Mouse (Mus musculus): ENCODE results near the gene Dvl2. TPM values are rescaled to one million over a fixed set of nuclear protein-coding genes. Genes with fewer than 3 reads are reported as not detected.

Gene Dvl2
- total RNA-seq, 2 experiments from 2014 or later: 7.9 to 12.7 TPM

DNA sequence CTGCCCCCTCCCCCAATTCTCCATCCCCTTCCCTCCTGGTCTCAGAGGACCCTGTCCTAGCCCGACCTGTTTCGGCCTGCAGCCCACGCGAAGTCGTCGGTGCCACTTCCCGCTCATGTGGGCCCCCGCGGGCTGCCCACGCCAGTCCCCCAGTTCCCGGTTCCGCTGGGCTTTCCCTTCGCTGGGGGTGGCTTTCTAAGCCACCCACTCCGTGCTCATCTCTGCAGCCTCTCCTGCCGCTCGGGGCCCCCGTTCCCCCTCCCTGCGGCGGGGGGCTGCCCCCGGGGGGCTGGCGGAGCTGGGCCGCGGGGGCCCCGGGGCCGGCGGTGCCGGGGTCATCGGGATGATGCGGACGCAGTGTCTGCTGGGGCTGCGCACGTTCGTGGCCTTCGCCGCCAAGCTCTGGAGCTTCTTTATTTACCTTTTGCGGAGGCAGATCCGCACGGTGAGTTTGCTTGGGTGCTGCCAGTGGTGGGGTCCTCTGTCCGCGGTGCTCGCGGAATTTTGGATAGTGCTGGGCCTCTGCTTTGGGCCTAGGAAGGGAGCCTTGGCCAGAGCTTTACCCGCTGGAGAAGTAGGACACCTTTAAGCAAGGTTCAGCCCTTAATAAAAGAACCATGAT, 19.1 kb upstream of the Dvl2 start, which contains the start of gene Ctdnep1:
TSS of gene Ctdnep1 (plus strand) at position 16 of the 622 bp plus-strand sequence.
- no peak; the same call in 1 of the 2 replicates for ATAC-seq (ENCODE audit: poor library complexity, severe bottlenecking)

DNA sequence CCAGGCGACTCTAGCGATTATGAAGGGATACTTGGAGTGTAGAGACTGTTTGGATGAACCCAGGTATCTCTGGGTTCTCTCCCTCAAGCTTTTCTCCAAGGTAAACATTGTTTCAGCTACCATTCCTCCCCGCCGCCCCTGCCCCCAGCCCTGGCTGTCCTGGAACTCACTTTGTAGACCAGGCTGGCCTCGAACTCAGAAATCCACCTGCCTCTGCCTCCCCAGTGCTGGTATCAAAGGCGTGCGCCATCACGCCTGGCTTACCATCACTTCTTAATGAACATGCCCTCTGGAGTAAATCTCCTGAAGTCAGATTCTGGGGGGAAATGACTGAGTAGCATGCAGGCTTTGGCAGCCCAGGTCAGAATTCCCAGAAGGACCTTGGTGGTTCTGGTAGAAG, 18.2 kb upstream of the Dvl2 start, which contains the start of gene Elp5:
TSS of gene Elp5 (minus strand) at position 293 of the 400 bp plus-strand sequence.
- ATAC-seq (ENCODE audit: poor library complexity, severe bottlenecking): no peak

DNA sequence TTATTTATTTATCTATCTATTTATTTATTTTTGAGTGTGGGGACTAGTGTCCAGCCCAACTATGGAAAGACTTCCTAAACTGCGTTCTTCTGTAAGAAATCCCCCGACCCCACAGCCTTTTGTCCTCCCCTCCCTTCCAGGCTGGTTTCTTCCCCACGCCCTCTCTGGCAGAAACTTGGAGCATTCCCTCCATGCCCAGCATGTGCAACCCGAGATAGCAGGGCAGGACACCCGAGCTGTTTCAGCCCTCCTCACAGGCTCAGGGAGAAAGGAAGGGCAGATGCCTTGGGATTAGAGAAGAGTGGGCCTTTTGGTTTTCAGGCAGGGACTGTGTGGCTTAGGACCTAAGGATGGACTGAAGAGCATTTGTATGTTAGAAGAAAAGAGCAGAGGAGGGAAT, 17.5 kb upstream of the Dvl2 start:
- no peak for ATAC-seq (ENCODE audit: poor library complexity, severe bottlenecking)

DNA sequence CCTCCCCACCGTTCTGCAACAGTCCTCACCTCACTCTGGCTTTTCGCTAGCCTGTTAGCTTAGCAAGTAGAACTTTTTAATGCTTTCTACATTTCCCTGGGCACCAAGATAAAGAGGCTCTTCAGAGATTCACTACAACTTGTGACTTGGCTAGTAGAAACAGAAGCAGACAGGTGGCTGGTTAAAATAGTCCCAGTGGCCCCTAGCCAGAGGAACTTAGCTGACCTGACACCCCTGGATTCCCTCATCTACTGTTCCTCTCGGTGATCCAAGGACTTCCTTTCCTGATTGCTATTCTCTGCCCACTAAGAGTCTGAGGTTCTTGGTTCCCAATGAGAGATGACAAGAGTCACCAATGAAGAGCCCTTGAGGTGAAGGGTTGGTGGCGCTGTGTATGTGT, 17.0 kb upstream of the Dvl2 start:
- no peak for ATAC-seq (ENCODE audit: poor library complexity, severe bottlenecking)

DNA sequence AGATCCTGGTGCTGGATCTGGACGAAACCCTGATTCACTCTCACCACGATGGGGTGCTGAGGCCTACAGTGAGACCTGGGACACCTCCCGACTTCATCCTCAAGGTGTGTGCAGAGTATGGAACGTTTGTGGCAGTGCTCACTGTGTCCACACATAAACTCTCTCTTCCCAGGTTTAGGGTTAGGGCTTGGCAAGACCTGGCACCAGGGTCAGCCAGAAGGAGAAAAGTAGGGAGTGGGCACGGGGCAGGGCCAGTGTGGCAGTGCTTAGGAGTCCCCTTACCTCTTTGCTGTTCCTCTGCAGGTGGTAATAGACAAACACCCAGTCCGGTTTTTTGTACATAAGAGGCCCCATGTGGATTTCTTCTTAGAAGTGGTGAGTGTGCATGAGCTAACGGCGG, 16.0 kb upstream of the Dvl2 start:
- ATAC-seq (ENCODE audit: poor library complexity, severe bottlenecking): no peak

DNA sequence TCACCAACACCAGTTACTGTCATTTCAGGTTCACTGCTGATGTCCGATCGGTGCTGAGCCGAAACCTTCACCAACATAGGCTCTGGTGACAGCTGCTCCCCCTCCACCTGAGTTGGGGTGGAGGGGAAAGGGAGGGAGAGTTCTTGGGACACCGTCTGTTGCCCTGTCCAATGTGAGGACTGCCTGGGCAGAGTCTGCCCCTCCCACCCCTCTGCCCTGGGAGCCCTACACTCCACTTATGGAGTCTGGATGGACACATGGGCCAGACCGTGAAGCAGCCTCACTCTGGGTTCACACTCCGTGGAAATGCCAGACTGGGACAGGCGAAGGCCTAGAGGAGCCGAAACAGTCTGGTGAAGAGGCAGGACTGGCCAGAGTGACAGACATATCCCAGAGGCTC, 10.4 kb upstream of the Dvl2 start:
- ATAC-seq (ENCODE audit: poor library complexity, severe bottlenecking): no peak

DNA sequence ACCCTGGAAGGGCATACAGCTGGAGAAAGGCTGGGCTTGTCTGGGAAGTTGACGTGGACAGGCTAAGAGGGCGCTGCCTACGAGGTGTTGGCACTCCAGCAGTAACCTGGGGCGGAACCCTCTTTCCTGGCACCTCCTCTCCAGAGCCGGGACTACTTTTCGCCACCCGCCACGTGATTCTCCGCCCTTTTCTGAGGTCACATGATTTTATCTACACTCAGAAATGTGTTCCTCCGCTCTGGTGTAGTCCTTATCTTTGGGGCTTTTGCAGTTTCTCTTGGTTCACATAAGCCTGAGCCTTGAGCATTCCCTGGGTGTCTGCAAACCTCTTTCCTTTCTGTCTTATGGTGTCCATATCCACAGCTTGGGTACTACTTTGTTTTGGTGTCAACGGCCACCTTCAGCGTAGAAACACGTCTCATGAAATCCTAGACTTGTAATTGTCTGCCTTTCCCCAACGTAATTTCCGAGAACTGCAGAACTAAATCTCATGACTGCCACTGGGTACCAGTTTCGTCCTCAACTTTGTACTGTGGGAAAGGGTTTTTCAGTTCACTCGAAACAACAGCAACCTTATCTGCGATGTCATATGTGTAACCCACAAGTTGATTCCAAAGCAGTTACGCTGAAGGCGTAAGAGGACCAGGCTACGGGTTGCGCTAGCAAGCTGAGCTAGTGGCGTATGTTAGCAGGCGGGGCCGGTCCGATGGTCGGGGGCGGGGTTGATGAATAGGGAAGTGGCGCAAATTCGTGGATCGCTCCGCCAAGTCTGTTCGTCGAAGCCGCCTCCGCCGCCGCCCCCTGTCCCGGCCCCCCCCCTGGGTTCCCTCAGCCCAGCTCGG, 9.3 kb upstream of the Dvl2 start, which contains the start of gene Gabarap:
TSS of gene Gabarap (plus strand) at position 294 of the 842 bp plus-strand sequence.
- ATAC-seq (ENCODE audit: poor library complexity, severe bottlenecking): peak; percentile 69

DNA sequence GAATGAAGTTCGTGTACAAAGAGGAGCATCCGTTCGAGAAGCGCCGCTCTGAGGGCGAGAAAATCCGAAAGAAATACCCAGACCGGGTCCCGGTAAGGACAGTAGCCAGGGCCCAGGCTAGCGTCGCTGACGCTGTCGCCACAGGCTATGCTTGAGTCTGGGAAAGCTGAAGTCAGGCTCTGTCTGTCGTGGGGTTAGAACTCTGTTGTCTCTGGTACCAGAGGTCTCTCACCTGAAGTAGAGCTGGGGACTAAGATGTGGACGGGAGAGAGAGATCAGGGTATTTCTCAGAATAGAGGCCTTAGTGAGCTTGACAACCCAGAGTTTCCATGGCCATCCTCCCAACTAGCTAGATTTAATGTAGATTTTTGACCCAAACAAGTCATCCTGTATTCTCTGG, 8.7 kb upstream of the Dvl2 start:
- ATAC-seq (ENCODE audit: poor library complexity, severe bottlenecking): 0 out of 2 replicates have a peak, but pooled peaks have one; percentile 0

DNA sequence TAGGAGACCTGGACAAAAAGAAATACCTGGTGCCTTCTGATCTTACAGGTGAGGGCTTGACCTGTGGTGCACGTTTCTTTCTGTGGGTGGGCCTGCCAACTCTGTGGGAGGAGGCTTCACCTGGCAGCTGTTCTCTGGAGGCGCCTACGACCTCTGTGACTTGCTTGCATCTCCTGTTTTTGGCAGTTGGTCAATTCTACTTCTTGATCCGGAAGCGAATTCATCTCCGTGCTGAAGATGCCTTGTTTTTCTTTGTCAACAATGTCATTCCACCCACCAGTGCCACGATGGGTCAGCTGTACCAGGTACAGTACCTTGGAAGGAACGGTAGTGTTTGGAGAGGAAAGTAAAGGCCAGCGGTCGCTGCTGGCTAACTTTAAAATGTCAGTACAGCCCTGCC, 8.0 kb upstream of the Dvl2 start:
- ATAC-seq (ENCODE audit: poor library complexity, severe bottlenecking): no peak

DNA sequence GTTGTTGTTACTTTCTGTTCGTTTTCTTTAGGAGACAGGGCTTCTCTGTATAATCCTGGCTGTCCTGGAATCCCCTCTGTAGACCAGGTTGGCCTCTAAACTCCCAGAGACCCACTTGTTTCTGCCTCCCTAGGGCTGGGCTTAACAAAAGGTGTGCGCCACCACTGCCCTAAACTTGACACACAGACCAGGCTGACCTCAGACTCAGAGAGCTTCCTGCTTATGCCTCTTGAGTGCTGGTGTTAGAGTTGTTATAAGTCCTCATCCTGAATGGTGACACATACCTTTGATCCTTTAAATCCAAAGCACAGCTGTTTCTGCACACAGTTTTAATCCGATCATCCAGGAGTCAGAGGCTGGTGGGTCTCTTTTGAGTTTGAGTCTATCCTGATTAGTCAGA, 7.5 kb upstream of the Dvl2 start:
- ATAC-seq (ENCODE audit: poor library complexity, severe bottlenecking): no peak

DNA sequence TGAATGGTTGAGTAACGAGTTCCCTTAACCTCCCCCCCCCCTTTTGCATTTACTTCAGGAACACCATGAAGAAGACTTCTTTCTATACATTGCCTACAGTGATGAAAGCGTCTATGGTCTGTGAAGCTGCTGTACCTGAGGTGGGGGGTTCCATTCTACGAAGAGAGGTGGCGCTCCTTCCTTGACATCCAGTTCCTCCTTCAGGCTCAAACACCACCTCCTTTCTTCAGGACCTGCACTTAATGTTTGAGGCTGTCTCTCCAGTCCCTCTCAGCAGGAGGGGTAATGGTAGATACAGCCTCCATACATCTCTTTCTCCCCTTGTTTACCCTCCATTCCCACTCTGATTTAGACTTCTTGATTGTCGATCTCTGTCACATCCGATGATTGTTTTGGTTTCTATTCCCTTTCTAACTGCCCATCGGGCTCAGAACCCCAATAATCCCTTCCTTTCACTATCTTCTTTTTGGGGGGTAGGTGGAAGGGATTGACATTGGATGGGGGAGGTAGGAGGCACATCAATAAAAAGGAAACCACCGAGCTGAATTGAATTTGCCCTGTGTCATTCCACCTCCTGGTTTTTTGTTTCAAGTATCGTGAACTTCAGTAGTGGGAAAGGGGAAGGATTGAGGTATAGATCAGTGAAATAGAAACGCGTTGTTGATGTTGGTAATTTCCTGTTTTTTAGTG, 5.8 kb upstream of the Dvl2 start:
- ATAC-seq (ENCODE audit: poor library complexity, severe bottlenecking): no peak

DNA sequence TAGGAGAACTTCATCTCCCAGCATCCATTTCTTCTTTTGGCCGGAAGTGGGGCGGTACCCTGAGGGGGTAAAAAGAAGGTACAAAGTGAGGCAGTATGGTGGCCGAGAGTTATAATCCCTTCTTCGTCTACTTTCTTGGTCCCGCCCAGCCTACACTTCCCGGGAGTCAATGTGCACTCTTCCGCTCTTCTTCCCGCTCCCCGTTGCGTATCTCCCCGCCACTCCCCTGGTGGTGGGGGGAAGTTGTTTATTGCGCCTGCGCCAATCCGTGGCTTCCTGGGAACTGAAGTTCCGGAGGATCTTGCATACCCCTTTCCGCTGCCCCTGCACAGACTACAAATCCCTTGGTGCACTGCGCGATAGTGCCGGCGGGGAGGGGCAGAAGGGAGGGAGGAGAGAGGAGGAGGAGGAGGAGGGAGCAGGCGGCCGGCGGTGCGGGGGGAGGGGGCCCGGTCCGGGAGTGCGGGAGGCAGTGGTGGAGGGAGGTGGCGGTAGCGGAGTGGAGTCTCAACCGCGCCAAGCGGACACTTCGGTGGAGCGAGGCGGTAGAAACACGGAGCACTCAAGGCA, 4.9 kb upstream of the Dvl2 start, which contains the start of gene Phf23:
TSS of gene Phf23 (plus strand) at position 387 of the 570 bp plus-strand sequence.
- peak; percentile 58 for ATAC-seq (ENCODE audit: poor library complexity, severe bottlenecking)

DNA sequence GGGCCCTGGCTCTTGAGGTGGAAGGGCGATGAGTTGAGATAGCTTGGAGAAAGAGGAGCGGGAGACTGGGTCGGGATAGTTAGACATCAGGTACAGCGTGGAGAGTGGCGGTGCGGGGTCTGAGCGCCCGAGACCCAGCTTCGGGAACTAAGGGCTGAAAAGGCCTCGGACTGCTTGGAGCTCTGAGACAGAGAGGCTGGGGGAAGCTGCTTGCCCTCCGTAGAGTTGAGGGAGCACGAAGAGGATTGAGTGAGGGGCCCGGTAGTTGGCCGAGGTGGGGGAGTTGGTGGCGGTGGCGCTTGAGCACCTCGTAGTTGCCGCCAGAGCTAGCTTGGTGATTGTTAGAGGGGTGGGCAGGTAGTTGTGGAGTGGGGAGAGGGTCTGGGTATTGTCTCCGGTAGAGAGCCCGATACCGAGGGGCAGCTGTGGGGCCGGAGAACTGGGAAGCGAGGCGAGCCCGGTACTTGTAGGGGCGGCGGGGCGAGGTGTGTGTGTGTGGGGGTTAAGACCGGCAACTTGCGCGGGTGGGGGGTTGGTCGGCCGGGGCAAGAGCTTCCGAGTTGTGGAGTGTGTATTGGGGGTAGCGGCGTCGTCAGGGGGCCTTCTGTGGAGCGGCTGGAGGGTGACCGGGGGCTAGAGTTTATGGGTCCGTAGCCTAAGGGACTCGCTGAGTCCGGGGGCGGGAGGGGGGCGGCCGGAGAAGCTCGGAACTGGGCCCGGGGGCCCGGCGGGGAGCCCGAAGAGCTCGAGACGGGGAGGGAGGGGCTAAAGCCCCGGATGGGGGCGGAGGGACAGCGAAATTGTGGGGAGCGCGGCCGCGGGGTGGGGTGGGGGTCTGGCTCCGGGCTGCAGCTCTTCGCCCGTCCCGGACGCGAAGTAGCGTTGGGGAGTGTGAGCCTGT, 4.0 kb upstream of the Dvl2 start:
- no peak for ATAC-seq (ENCODE audit: poor library complexity, severe bottlenecking)

DNA sequence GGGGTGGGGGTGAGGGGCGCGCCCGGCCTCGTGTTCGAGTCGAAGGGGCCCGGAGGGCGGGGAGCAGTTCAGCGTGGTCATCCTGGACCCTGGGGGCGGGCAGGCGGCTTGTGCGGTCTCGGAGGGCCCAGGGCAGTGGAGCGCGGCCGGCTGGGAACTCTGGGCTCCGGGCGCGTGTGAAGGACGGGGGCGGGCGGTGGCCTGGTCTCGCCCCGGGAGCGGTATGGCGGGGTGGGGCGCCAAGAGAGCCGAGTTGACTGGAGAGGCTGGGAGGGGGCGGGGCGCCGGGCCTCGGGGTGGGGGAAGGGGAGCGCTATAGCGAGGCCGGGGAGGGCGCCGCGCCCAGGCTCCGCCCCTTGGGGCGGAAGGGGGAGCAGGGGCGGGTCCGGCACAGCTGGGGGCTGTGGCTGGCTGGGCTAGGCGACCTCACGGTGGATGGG, 3.3 kb upstream of the Dvl2 start:
- ATAC-seq (ENCODE audit: poor library complexity, severe bottlenecking): peak; percentile 38

DNA sequence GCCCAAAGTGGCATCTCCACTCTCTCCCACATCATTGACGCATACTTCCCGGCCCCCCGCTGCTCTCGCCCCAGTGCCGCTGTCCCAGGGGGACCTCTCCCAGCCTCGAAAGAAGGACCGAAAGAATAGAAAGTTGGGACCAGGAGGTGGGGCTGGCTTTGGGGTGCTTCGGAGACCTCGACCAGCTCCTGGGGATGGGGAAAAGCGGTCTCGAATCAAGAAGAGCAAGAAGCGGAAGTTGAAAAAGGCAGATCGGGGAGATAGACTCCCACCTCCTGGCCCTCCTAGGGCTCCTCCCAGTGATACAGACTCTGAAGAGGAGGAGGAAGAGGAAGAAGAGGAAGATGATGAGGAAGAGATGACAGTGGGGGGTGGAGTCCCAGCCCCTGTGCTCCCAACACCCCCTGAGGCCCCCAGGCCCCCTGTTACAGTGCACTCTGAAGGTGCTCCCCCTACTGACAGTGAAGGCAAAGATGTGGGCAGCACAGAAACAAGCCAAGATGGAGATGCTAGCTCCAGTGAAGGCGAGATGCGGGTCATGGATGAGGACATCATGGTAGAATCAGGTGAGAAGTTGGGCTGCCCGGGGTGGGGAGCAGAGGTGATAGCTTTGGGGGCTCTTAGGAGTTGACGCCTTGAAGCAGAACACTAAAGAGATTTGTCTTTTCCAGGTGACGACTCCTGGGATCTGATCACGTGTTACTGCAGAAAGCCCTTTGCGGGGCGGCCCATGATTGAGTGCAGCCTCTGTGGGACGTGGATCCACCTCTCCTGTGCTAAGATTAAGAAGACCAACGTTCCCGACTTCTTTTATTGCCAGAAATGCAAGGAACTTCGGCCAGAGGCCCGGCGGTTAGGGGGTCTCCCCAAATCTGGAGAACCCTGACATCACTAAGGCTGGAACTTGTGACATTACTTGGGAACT, 1.6 kb upstream of the Dvl2 start:
- ATAC-seq (ENCODE audit: poor library complexity, severe bottlenecking): no peak

DNA sequence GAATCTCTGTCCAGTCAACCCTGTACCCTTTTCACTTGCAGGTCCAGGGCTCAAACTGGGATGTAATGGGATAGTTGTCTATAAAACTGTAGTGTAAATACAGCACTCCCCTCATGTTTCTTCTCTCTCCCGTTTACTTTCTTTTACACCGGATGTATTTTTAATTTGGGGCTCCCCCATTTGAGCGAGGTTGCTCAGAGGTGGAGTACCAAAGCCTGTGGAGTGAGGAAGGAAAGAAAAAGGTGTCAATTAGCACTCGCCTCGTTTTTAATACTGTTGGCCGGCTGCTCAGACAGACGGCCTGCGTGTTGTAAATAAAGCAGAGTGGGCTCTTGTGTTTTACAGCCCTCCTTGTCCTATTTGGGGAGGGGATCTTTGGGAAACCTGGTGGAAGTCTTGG, 729 bp upstream of the Dvl2 start:
- ATAC-seq (ENCODE audit: poor library complexity, severe bottlenecking): no peak

DNA sequence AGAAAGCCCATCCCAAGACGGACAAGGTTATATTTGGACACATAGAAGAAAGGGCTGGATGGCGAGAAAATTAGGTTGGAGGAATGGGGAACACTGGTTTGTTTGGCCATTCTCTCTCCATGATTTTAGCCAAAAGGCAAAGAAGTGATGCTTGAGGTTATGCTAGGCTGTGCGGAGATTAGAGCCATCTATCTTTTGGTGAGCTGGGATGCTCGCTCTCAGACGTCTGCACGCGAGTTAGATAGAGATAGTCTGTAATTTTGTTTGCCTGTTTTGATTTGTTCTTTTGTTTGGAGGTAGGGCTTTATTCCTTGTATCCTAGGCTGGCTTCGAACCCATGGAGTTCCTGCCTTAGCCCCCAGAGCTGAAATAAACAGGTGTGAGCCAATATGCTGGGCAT, 764 bp downstream of the Dvl2 start:
- ATAC-seq (ENCODE audit: poor library complexity, severe bottlenecking): no peak

DNA sequence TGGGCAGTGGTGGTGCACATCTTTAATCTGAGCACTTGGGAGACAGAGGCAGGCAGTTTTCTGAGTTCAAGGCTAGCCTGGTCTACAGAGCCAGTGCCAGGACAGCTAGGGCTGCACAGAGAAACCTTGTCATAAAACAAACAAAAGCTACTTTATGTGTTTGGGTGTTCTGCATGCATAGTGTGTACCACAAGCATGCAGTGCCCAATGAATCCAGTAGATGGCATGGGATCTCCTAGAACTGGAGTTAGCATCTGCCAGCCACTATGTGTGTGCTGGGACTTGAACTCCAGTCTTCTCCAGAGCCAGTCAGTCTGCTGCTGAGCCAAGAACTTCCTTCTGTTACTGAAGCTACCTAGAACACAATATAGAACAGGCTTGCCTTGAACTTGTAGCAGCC, 1.5 kb downstream of the Dvl2 start:
- no peak for ATAC-seq (ENCODE audit: poor library complexity, severe bottlenecking)

DNA sequence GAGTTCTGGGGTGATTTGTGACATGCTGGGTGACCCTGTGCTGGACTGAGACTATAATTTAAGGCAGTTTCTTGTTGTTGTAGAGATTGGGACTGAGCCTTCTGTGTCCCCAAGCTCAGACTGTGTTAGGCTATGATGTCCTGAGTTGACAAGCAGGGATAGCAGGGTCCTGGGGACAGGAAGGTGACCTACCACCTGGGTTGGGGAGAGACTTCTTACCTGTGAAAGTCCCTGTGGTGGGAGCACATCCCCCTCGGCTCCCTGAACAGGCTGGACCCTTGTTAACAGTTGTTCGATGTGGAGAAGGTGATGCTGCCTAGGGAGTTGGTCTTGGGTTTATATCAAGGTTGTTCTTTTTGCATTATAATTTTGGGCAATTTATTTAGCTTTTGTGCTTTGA, 2.1 kb downstream of the Dvl2 start:
- ATAC-seq (ENCODE audit: poor library complexity, severe bottlenecking): no peak

All from megakaryocyte, adult 5-6 weeks (primary cell).